Mouse (Mus musculus): ENCODE measurements around the gene Cdc20b. TPM values are rescaled to one million over a fixed set of nuclear protein-coding genes. Genes with fewer than 3 reads are reported as not detected.
A peak's percentile ranks its signal among the peaks of the same experiment; 100 is the strongest.

Cdc20b gene
- polyA plus RNA-seq, 1 experiment from 2014 or later, result not detected

- Histone ChIP-seq H3K4me2 (peak overlapping the region; percentile 88), H3K27me3 (peaks cover 44% of the 10 kb centered on the region), H3K27ac (no peak overlapping the region), H3K4me3 (replicated peaks) (peak overlapping the region; percentile 57), H3K9ac (replicated peaks) (peak overlapping the region; percentile 65; the same call in 1 of the 2 replicates), H3K36me3 (no peaks in the 10 kb centered on the region), H3K9me3 (no peaks in the 10 kb centered on the region), H3K4me1 (replicated peaks) (peaks cover 17% of the 10 kb centered on the region)
- WGBS, result under 1% methylated on average over 40 of the region's 40 CpGs
- peak; percentile 56; the same call in 1 of the 2 replicates for ATAC-seq (ENCODE audit: insufficient number of reproducible peaks, insufficient read depth, low FRiP score, low TSS enrichment, low read depth)
Measured at GRCm38 (mm10) chr13:113031792-113032571, 2.9 kb upstream of the Cdc20b start.

- no peak overlapping the region for H3K9ac ChIP-seq (replicated peaks)
- H3K27ac ChIP-seq, result no peak overlapping the region
- no peak for ATAC-seq (ENCODE audit: insufficient number of reproducible peaks, insufficient read depth, low FRiP score, low TSS enrichment, low read depth)
- no peak overlapping the region for H3K4me3 ChIP-seq (replicated peaks)
- no peak overlapping the region for H3K4me2 ChIP-seq
- peaks cover 17% of the 10 kb centered on the region for H3K4me1 ChIP-seq (replicated peaks)
- no peaks in the 10 kb centered on the region for H3K9me3 ChIP-seq
- peaks cover 49% of the 10 kb centered on the region for H3K27me3 ChIP-seq
- no peaks in the 10 kb centered on the region for H3K36me3 ChIP-seq
Measured at GRCm38 (mm10) chr13:113032831-113033230, 2.1 kb upstream of the Cdc20b start.

- Histone ChIP-seq H3K36me3 (no peaks in the 10 kb centered on the region), H3K9ac (replicated peaks) (peak overlapping the region; percentile 56; the same call in 1 of the 2 replicates), H3K4me2 (peak overlapping the region; percentile 98), H3K4me1 (replicated peaks) (peaks cover 17% of the 10 kb centered on the region), H3K4me3 (replicated peaks) (peak overlapping the region; percentile 57), H3K27me3 (peaks cover 43% of the 10 kb centered on the region), H3K9me3 (no peaks in the 10 kb centered on the region), H3K27ac (no peak overlapping the region)
- 1% methylated on average over 11 of the region's 11 CpGs for WGBS
- ATAC-seq (ENCODE audit: insufficient number of reproducible peaks, insufficient read depth, low FRiP score, low TSS enrichment, low read depth), result no peak
Measured at GRCm38 (mm10) chr13:113034271-113034886, 532 bp upstream of the Cdc20b start.

- peak; percentile 86 for ATAC-seq (ENCODE audit: insufficient number of reproducible peaks, insufficient read depth, low FRiP score, low TSS enrichment, low read depth)
- Histone ChIP-seq H3K27me3 (peaks cover 41% of the 10 kb centered on the region), H3K4me1 (replicated peaks) (peaks cover 17% of the 10 kb centered on the region), H3K9me3 (no peaks in the 10 kb centered on the region), H3K4me3 (replicated peaks) (peak overlapping the region; percentile 57), H3K27ac (no peak overlapping the region), H3K4me2 (peak overlapping the region; percentile 98), H3K36me3 (no peaks in the 10 kb centered on the region), H3K9ac (replicated peaks) (no peak overlapping the region)
- WGBS, result 0% methylated on average over 4 of the region's 4 CpGs
Measured at GRCm38 (mm10) chr13:113035852-113036251, 941 bp downstream of the Cdc20b start.

GRCm38 (mm10) chr13:113044876-113045275 lies 10.0 kb downstream of the Cdc20b start:
- H3K9ac ChIP-seq (replicated peaks), result peak overlapping the region; percentile 63
- H3K27ac ChIP-seq, result no peak overlapping the region
- no peak for ATAC-seq (ENCODE audit: insufficient number of reproducible peaks, insufficient read depth, low FRiP score, low TSS enrichment, low read depth)
- peak overlapping the region; percentile 57 for H3K4me3 ChIP-seq (replicated peaks)
- no peaks in the 10 kb centered on the region for H3K9me3 ChIP-seq
- peaks cover 27% of the 10 kb centered on the region for H3K36me3 ChIP-seq
- H3K4me1 ChIP-seq (replicated peaks), result peaks cover 7% of the 10 kb centered on the region
- WGBS, result 74% methylated on average over 3 of the region's 3 CpGs
- no peaks in the 10 kb centered on the region for H3K27me3 ChIP-seq
- H3K4me2 ChIP-seq, result peak overlapping the region; percentile 71

- no peaks in the 10 kb centered on the region for H3K9me3 ChIP-seq
- no peaks in the 10 kb centered on the region for H3K27me3 ChIP-seq
- peak overlapping the region; percentile 81 for H3K27ac ChIP-seq
- H3K4me1 ChIP-seq (replicated peaks), result peaks cover 7% of the 10 kb centered on the region
- no peak for ATAC-seq (ENCODE audit: insufficient number of reproducible peaks, insufficient read depth, low FRiP score, low TSS enrichment, low read depth)
- peaks cover 27% of the 10 kb centered on the region for H3K36me3 ChIP-seq
- peak overlapping the region; percentile 63 for H3K9ac ChIP-seq (replicated peaks)
- WGBS, result 17% methylated on average over 18 of the region's 18 CpGs
- peak overlapping the region; percentile 57 for H3K4me3 ChIP-seq (replicated peaks)
- peak overlapping the region; percentile 71 for H3K4me2 ChIP-seq
Measured at GRCm38 (mm10) chr13:113045458-113046110, 10.7 kb downstream of the Cdc20b start.

GRCm38 (mm10) chr13:113046211-113046883 lies 11.4 kb downstream of the Cdc20b start, which contains the start of gene Gpx8:
Gene Gpx8, minus strand, starts transcription at chr13:113046410.
- peaks cover 25% of the 10 kb centered on the region for H3K36me3 ChIP-seq
- H3K9ac ChIP-seq (replicated peaks), result peak within 1 kb of the TSS; percentile 63
- H3K4me1 ChIP-seq (replicated peaks), result peaks cover 7% of the 10 kb centered on the region
- no peaks in the 10 kb centered on the region for H3K9me3 ChIP-seq
- 6% methylated on average over 21 of the region's 21 CpGs for WGBS
- peak within 1 kb of the TSS; percentile 71 for H3K4me2 ChIP-seq
- H3K27me3 ChIP-seq, result no peaks in the 10 kb centered on the region
- peak; percentile 86; the same call in 1 of the 2 replicates for ATAC-seq (ENCODE audit: insufficient number of reproducible peaks, insufficient read depth, low FRiP score, low TSS enrichment, low read depth)
- H3K27ac ChIP-seq, result peak within 1 kb of the TSS; percentile 81
- H3K4me3 ChIP-seq (replicated peaks), result peak within 1 kb of the TSS; percentile 57

- peak; percentile 70 for ATAC-seq (ENCODE audit: insufficient number of reproducible peaks, insufficient read depth, low FRiP score, low TSS enrichment, low read depth)
Measured at GRCm38 (mm10) chr13:113047018-113047417, 12.1 kb downstream of the Cdc20b start.

GRCm38 (mm10) chr13:113047647-113048046 lies 12.7 kb downstream of the Cdc20b start:
- H3K9ac ChIP-seq (replicated peaks), result no peak overlapping the region
- H3K36me3 ChIP-seq, result peaks cover 12% of the 10 kb centered on the region
- H3K4me2 ChIP-seq, result no peak overlapping the region
- WGBS, result 79% methylated on average over 3 of the region's 3 CpGs
- no peak overlapping the region for H3K27ac ChIP-seq
- no peak for ATAC-seq (ENCODE audit: insufficient number of reproducible peaks, insufficient read depth, low FRiP score, low TSS enrichment, low read depth)
- no peaks in the 10 kb centered on the region for H3K9me3 ChIP-seq
- no peaks in the 10 kb centered on the region for H3K27me3 ChIP-seq
- no peak overlapping the region for H3K4me3 ChIP-seq (replicated peaks)
- peaks cover 7% of the 10 kb centered on the region for H3K4me1 ChIP-seq (replicated peaks)

More at GRCm38 (mm10) chr13:113047018-113047417, 12.1 kb downstream of the Cdc20b start:
- Histone ChIP-seq H3K36me3 (peaks cover 18% of the 10 kb centered on the region), H3K27ac (no peak overlapping the region), H3K27me3 (no peaks in the 10 kb centered on the region), H3K9ac (replicated peaks) (no peak overlapping the region), H3K4me1 (replicated peaks) (peaks cover 7% of the 10 kb centered on the region), H3K9me3 (no peaks in the 10 kb centered on the region), H3K4me2 (no peak overlapping the region), H3K4me3 (replicated peaks) (no peak overlapping the region)

- Histone ChIP-seq H3K36me3 (no peaks in the 10 kb centered on the region), H3K9ac (replicated peaks) (no peak overlapping the region), H3K27ac (no peak overlapping the region), H3K4me1 (replicated peaks) (no peaks in the 10 kb centered on the region), H3K9me3 (no peaks in the 10 kb centered on the region), H3K27me3 (no peaks in the 10 kb centered on the region), H3K4me3 (replicated peaks) (no peak overlapping the region), H3K4me2 (no peak overlapping the region)
- ATAC-seq (ENCODE audit: insufficient number of reproducible peaks, insufficient read depth, low FRiP score, low TSS enrichment, low read depth), result no peak
- WGBS, result 93% methylated on average over 8 of the region's 8 CpGs
Measured at GRCm38 (mm10) chr13:113054230-113054629, 19.3 kb downstream of the Cdc20b start.

GRCm38 (mm10) chr13:113055826-113056225 lies 20.9 kb downstream of the Cdc20b start:
- 41% methylated on average over 8 of the region's 8 CpGs for WGBS
- no peaks in the 10 kb centered on the region for H3K4me1 ChIP-seq (replicated peaks)
- no peak overlapping the region for H3K4me2 ChIP-seq

More at GRCm38 (mm10) chr13:113055826-113056225, 20.9 kb downstream of the Cdc20b start:
- Histone ChIP-seq H3K9me3 (no peaks in the 10 kb centered on the region), H3K4me3 (replicated peaks) (no peak overlapping the region), H3K9ac (replicated peaks) (no peak overlapping the region), H3K36me3 (no peaks in the 10 kb centered on the region), H3K27ac (no peak overlapping the region), H3K27me3 (no peaks in the 10 kb centered on the region)
- ATAC-seq (ENCODE audit: insufficient number of reproducible peaks, insufficient read depth, low FRiP score, low TSS enrichment, low read depth), result no peak
